Mouse (Mus musculus) olfactory bulb, adult 2 months (tissue): Measurements from ENCODE around the gene Myrip.

ENCODE experiments used
- CTCF ChIP-seq: fragments of 200-500 bp; IDR thresholded peaks from 2 replicates; pipeline ENCODE4 v1.5.1; 2012; ENCODE audit warnings: low read depth, mild to moderate bottlenecking, low read length, moderate library complexity; ENCODE audit not compliant: insufficient read depth
- POLR2A ChIP-seq: fragments of 200-500 bp; IDR thresholded peaks from 2 replicates; pipeline ENCODE4 v1.6.1; 2012; ENCODE audit warnings: mild to moderate bottlenecking, low read depth, low read length, moderate library complexity; ENCODE audit not compliant: insufficient read depth

DNA sequence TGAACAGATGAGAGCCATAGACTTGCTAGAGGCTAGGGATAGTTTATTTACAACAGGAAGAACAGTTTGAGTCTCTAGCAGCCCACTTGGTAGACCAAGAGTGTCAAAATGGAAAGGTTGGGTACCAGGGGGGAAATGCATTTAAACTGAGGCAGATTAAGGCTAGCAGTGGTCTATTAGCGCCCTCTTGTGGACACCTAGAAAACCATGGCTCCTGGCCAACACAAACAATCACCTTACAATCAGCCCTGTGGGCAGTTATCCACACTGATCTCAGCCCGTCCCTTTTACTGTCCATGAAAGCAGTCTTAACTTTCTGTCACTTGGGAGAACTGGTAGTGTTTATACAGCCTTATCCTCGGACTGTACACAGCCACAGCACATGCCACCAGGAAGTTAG, 195.4 kb downstream of the Myrip start:
- no peak for TF ChIP-seq CTCF
- TF ChIP-seq POLR2A: no peak
